Mouse (Mus musculus): ENCODE results near the gene Msl1. TPM values are rescaled to one million over a fixed set of nuclear protein-coding genes. Genes with fewer than 3 reads are reported as not detected.

Gene Msl1
- total and polyA plus RNA-seq, 2 experiments from 2014 or later, result 25.8 to 88.3 TPM

GRCm38 (mm10) chr11:98854659-98855058 is 59.3 kb downstream of the Msl1 start:
- H3K36me3 ChIP-seq (ENCODE audit: insufficient read depth, low read length), result peaks cover 13% of the 10 kb centered on the region
- no peak overlapping the region for H3K9ac ChIP-seq (replicated peaks; ENCODE audit: low read length, poor library complexity, severe bottlenecking)
- no peak overlapping the region for H3K27ac ChIP-seq (ENCODE audit: low read depth, low read length)
- ATAC-seq (ENCODE audit: low FRiP score), result no peak
- no peak for DNase-seq (ENCODE audit: low spot score)
- H3K9me3 ChIP-seq (ENCODE audit: low read length), result no peaks in the 10 kb centered on the region
- peaks cover 7% of the 10 kb centered on the region; the same call in 1 of the 2 replicates for H3K4me1 ChIP-seq (ENCODE audit: insufficient read depth, low read length)
- no peak for TF ChIP-seq CTCF (IDR thresholded peaks at IDR 0.05)
- H3K4me2 ChIP-seq (ENCODE audit: low read depth, low read length, poor library complexity, severe bottlenecking), result no peak overlapping the region
- WGBS, result 98% methylated on average over 2 of the region's 2 CpGs
- H3K27me3 ChIP-seq (ENCODE audit: insufficient read depth, low read length), result no peaks in the 10 kb centered on the region
- no peak overlapping the region for H3K4me3 ChIP-seq (ENCODE audit: low read depth, low read length)

Other genes starting within 250 kb of the Msl1 start
- gene Ikzf3, start 249.5 kb upstream of the Msl1 start, total RNA-seq (2014; rRNA removed), result 0.05 TPM in 1 of 2 replicates, not detected in the other
- 0.16 TPM in 1 of 2 replicates, not detected in the other for gene Ikzf3, start 249.5 kb upstream of the Msl1 start, polyA plus RNA-seq (2015; fragmentation: Nextera tagmentation; extraction: Ambion mirVana)
- 0.24 TPM in 1 of 2 replicates, not detected in the other for gene Zpbp2, start 244.4 kb upstream of the Msl1 start, total RNA-seq (2014; rRNA removed)
- gene Zpbp2, start 244.4 kb upstream of the Msl1 start, polyA plus RNA-seq (2015; fragmentation: Nextera tagmentation; extraction: Ambion mirVana), result 0.36 and 0.39 TPM in 2 replicates
- 104 and 115 TPM in 2 replicates for gene Ormdl3, start 208.1 kb upstream of the Msl1 start, total RNA-seq (2014; rRNA removed)
- 108 and 111 TPM in 2 replicates for gene Ormdl3, start 208.1 kb upstream of the Msl1 start, polyA plus RNA-seq (2015; fragmentation: Nextera tagmentation; extraction: Ambion mirVana)
- not detected in 2 replicates for gene Lrrc3c, start 197.2 kb upstream of the Msl1 start, total RNA-seq (2014; rRNA removed)
- not detected in 2 replicates for gene Lrrc3c, start 197.2 kb upstream of the Msl1 start, polyA plus RNA-seq (2015; fragmentation: Nextera tagmentation; extraction: Ambion mirVana)
- gene Gm12355, start 169.9 kb upstream of the Msl1 start, total RNA-seq (2014; rRNA removed), result not detected in 2 replicates
- 0.28 and 0.44 TPM in 2 replicates for gene Gm12355, start 169.9 kb upstream of the Msl1 start, polyA plus RNA-seq (2015; fragmentation: Nextera tagmentation; extraction: Ambion mirVana)
- gene Gsdma3, start 169.2 kb upstream of the Msl1 start, total RNA-seq (2014; rRNA removed), result not detected in 2 replicates
- gene Gsdma3, start 169.2 kb upstream of the Msl1 start, polyA plus RNA-seq (2015; fragmentation: Nextera tagmentation; extraction: Ambion mirVana), result not detected in 2 replicates
- gene Gsdma2, start 148.8 kb upstream of the Msl1 start, total RNA-seq (2014; rRNA removed), result not detected in 2 replicates
- 0.12 and 0.15 TPM in 2 replicates for gene Gsdma2, start 148.8 kb upstream of the Msl1 start, polyA plus RNA-seq (2015; fragmentation: Nextera tagmentation; extraction: Ambion mirVana)
- 0.05 TPM in 1 of 2 replicates, not detected in the other for gene Gsdma, start 131.2 kb upstream of the Msl1 start, total RNA-seq (2014; rRNA removed)
- gene Gsdma, start 131.2 kb upstream of the Msl1 start, polyA plus RNA-seq (2015; fragmentation: Nextera tagmentation; extraction: Ambion mirVana), result 0.11 TPM in 1 of 2 replicates, not detected in the other
- gene Psmd3, start 113.0 kb upstream of the Msl1 start, total RNA-seq (2014; rRNA removed), result 114 and 129 TPM in 2 replicates
- 182 and 183 TPM in 2 replicates for gene Psmd3, start 113.0 kb upstream of the Msl1 start, polyA plus RNA-seq (2015; fragmentation: Nextera tagmentation; extraction: Ambion mirVana)
- not detected in 2 replicates for gene Csf3, start 94.3 kb upstream of the Msl1 start, total RNA-seq (2014; rRNA removed)
- gene Csf3, start 94.3 kb upstream of the Msl1 start, polyA plus RNA-seq (2015; fragmentation: Nextera tagmentation; extraction: Ambion mirVana), result not detected in 2 replicates
- 66.6 and 81.2 TPM in 2 replicates for gene Med24, start 66.1 kb upstream of the Msl1 start, total RNA-seq (2014; rRNA removed)
- 52.2 and 59.8 TPM in 2 replicates for gene Med24, start 66.1 kb upstream of the Msl1 start, polyA plus RNA-seq (2015; fragmentation: Nextera tagmentation; extraction: Ambion mirVana)
- 774 and 843 TPM in 2 replicates for gene Thra, start 54.9 kb upstream of the Msl1 start, total RNA-seq (2014; rRNA removed)
- gene Thra, start 54.9 kb upstream of the Msl1 start, polyA plus RNA-seq (2015; fragmentation: Nextera tagmentation; extraction: Ambion mirVana), result 165 and 182 TPM in 2 replicates
- gene Nr1d1, start 20.2 kb upstream of the Msl1 start, total RNA-seq (2014; rRNA removed), result 7.1 and 11.0 TPM in 2 replicates
- gene Nr1d1, start 20.2 kb upstream of the Msl1 start, polyA plus RNA-seq (2015; fragmentation: Nextera tagmentation; extraction: Ambion mirVana), result 12.3 and 14.3 TPM in 2 replicates
- gene Casc3, start 9.4 kb downstream of the Msl1 start, total RNA-seq (2014; rRNA removed), result 29.4 and 32.2 TPM in 2 replicates
- gene Casc3, start 9.4 kb downstream of the Msl1 start, polyA plus RNA-seq (2015; fragmentation: Nextera tagmentation; extraction: Ambion mirVana), result 34.0 and 39.7 TPM in 2 replicates
- gene Rapgefl1, start 41.3 kb downstream of the Msl1 start, total RNA-seq (2014; rRNA removed), result 39.0 and 40.8 TPM in 2 replicates
- gene Rapgefl1, start 41.3 kb downstream of the Msl1 start, polyA plus RNA-seq (2015; fragmentation: Nextera tagmentation; extraction: Ambion mirVana), result 10.9 and 11.4 TPM in 2 replicates
- 9.2 and 9.8 TPM in 2 replicates for gene Wipf2, start 68.1 kb downstream of the Msl1 start, total RNA-seq (2014; rRNA removed)
- 3.0 and 3.8 TPM in 2 replicates for gene Wipf2, start 68.1 kb downstream of the Msl1 start, polyA plus RNA-seq (2015; fragmentation: Nextera tagmentation; extraction: Ambion mirVana)
- gene Cdc6, start 112.3 kb downstream of the Msl1 start, total RNA-seq (2014; rRNA removed), result 0.19 and 0.44 TPM in 2 replicates
- gene Cdc6, start 112.3 kb downstream of the Msl1 start, polyA plus RNA-seq (2015; fragmentation: Nextera tagmentation; extraction: Ambion mirVana), result 0.52 and 0.65 TPM in 2 replicates
- gene Rara, start 132.3 kb downstream of the Msl1 start, total RNA-seq (2014; rRNA removed), result 14.3 and 20.4 TPM in 2 replicates
- 8.2 and 8.7 TPM in 2 replicates for gene Rara, start 132.3 kb downstream of the Msl1 start, polyA plus RNA-seq (2015; fragmentation: Nextera tagmentation; extraction: Ambion mirVana)
- gene Gjd3, start 187.5 kb downstream of the Msl1 start, total RNA-seq (2014; rRNA removed), result 3.0 and 5.1 TPM in 2 replicates
- gene Gjd3, start 187.5 kb downstream of the Msl1 start, polyA plus RNA-seq (2015; fragmentation: Nextera tagmentation; extraction: Ambion mirVana), result 4.5 and 5.1 TPM in 2 replicates
- 13.9 and 21.1 TPM in 2 replicates for gene Top2a, start 228.7 kb downstream of the Msl1 start, total RNA-seq (2014; rRNA removed)
- gene Top2a, start 228.7 kb downstream of the Msl1 start, polyA plus RNA-seq (2015; fragmentation: Nextera tagmentation; extraction: Ambion mirVana), result 7.4 and 10.0 TPM in 2 replicates
- gene Igfbp4, start 245.7 kb downstream of the Msl1 start, total RNA-seq (2014; rRNA removed), result 78.8 and 96.7 TPM in 2 replicates
- 92.4 and 104 TPM in 2 replicates for gene Igfbp4, start 245.7 kb downstream of the Msl1 start, polyA plus RNA-seq (2015; fragmentation: Nextera tagmentation; extraction: Ambion mirVana)